Mouse (Mus musculus): ENCODE measurements around the gene Car3. TPM values are rescaled to one million over a fixed set of nuclear protein-coding genes. Genes with fewer than 3 reads are reported as not detected.

The Car3 gene
- polyA plus RNA-seq, 1 experiment from 2014 or later = 5.1 TPM

DNA sequence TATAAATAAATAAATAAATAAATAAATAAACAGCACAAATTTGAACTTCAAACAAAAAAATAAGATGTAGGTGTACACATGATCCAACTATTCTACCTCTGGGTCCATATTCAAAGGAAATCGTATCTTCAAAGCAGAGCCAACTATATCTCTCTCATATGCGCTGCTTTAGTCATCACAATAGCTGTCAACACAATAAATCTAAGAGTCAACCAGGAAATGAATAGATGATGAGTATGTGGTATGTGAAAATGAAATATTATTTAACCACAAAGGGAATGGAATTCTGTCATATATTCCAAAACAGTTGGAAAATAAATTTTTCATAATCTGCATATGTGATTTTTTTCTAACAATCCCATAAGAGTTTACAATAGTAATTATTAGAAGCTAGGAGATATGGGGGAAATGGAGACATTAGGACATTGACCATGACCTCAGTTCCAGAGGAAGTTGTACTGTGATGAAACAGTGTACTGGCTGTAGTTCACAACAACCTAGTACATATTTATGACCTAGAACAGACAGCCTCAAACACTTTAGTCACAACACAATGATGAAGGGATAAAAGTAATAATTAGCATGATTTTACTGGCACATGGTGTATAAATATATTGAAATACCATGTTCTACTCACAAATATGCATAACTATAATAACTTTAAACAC is 14.6 kb upstream of the Car3 start:
- no peaks in the 10 kb centered on the region for H3K36me3 ChIP-seq (ENCODE audit: control insufficient read depth, insufficient read depth, low read length)
- H3K27ac ChIP-seq (ENCODE audit: low read depth, low read length) = no peak overlapping the region
- DNase-seq (ENCODE audit: low spot score) (no peak), ATAC-seq (ENCODE audit: low FRiP score) (no peak)
- no peaks in the 10 kb centered on the region for H3K27me3 ChIP-seq (ENCODE audit: control insufficient read depth, insufficient read depth, low read length)
- no peaks in the 10 kb centered on the region for H3K4me1 ChIP-seq (replicated peaks; ENCODE audit: control insufficient read depth, insufficient read depth, low read length)
- no peak overlapping the region for H3K4me2 ChIP-seq (replicated peaks; ENCODE audit: low read depth, low read length)
- no peak overlapping the region for H3K9ac ChIP-seq (ENCODE audit: low read depth, low read length)
- WGBS = 92% methylated on average over 2 of the region's 2 CpGs
- H3K9me3 ChIP-seq (ENCODE audit: control insufficient read depth, low read length) = no peaks in the 10 kb centered on the region
- no peak overlapping the region for H3K4me3 ChIP-seq (ENCODE audit: low read depth, low read length)

DNA sequence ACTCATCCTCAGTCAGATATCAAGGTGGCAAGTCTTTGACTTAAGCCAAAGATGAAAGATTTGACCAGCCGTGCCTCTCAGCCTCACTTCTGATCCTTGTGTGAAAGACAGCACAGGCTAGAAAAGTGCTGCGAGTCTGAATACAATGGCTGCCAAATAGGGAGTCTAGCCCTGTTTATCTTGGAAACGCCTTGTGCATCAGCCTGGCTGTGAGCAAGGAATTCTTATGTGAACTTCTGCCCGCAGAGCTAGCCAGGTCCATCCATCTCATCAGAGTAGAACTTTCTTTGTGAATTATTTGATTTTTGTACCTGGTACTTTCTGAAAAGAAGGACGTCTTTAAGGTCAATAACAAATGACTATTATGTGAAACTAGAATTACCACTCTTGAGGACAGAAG is 9.3 kb upstream of the Car3 start:
- Histone ChIP-seq H3K9me3 (ENCODE audit: control insufficient read depth, low read length) (no peaks in the 10 kb centered on the region), H3K4me1 (replicated peaks; ENCODE audit: control insufficient read depth, insufficient read depth, low read length) (no peaks in the 10 kb centered on the region), H3K27me3 (ENCODE audit: control insufficient read depth, insufficient read depth, low read length) (no peaks in the 10 kb centered on the region), H3K9ac (ENCODE audit: low read depth, low read length) (no peak overlapping the region), H3K4me3 (ENCODE audit: low read depth, low read length) (no peak overlapping the region), H3K4me2 (replicated peaks; ENCODE audit: low read depth, low read length) (no peak overlapping the region), H3K36me3 (ENCODE audit: control insufficient read depth, insufficient read depth, low read length) (no peaks in the 10 kb centered on the region), H3K27ac (ENCODE audit: low read depth, low read length) (no peak overlapping the region)
- ATAC-seq (ENCODE audit: low FRiP score) = no peak
- WGBS = 84% methylated on average over 5 of the region's 5 CpGs
- no peak for DNase-seq (ENCODE audit: low spot score)

DNA sequence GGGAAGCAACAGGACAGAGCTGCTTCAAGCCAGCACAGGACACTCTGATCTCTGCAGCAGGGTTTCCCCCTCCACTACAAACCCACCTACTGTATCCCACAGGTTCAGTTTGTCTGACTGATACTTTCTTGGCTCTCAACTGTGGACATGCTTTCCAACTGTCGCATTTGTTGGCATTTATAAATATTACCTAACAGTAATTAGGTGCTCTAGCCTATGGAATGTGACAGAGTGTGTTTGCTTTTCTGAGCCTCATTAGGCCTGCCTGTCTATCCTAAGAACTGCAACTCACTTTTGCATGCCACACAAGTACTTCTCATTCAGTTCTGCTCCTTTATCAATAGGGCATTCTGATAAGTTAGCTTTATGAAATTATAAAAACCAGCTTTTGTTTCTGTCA is 8.9 kb upstream of the Car3 start:
- no peak for DNase-seq (ENCODE audit: low spot score)
- ATAC-seq (ENCODE audit: low FRiP score) = no peak

DNA sequence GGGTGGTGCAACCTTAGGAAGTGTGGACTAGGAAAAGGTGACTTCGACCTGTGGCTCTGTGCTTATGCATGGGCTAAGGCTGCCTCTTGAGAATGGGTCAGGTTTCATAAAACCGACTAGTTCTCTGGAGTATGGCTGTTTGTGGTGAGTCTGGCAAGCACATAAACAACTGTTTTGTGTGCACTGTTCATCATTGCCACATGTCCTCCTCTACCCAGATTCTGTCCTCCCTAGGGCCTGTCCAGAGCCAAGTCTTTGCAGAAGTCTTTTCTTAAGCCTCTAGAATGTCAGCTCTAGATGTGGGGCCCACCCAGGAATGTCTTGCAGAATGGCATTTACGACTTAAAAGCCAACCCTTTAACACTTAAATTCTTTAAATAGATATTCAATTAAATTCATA is 5.4 kb upstream of the Car3 start:
- ATAC-seq (ENCODE audit: low FRiP score) (no peak), DNase-seq (ENCODE audit: low spot score) (no peak)
- no peak overlapping the region for H3K4me2 ChIP-seq (replicated peaks; ENCODE audit: low read depth, low read length)
- H3K9ac ChIP-seq (ENCODE audit: low read depth, low read length) = no peak overlapping the region
- H3K9me3 ChIP-seq (ENCODE audit: control insufficient read depth, low read length) = no peaks in the 10 kb centered on the region
- no peak overlapping the region for H3K27ac ChIP-seq (ENCODE audit: low read depth, low read length)
- H3K36me3 ChIP-seq (ENCODE audit: control insufficient read depth, insufficient read depth, low read length) = no peaks in the 10 kb centered on the region
- no peaks in the 10 kb centered on the region for H3K27me3 ChIP-seq (ENCODE audit: control insufficient read depth, insufficient read depth, low read length)
- 86% methylated on average over 3 of the region's 3 CpGs for WGBS
- H3K4me1 ChIP-seq (replicated peaks; ENCODE audit: control insufficient read depth, insufficient read depth, low read length) = no peaks in the 10 kb centered on the region
- no peak overlapping the region for H3K4me3 ChIP-seq (ENCODE audit: low read depth, low read length)

More for the DNA sequence above, 8.9 kb upstream of the Car3 start:
- H3K36me3 ChIP-seq (ENCODE audit: control insufficient read depth, insufficient read depth, low read length) = no peaks in the 10 kb centered on the region
- H3K9ac ChIP-seq (ENCODE audit: low read depth, low read length) = no peak overlapping the region
- H3K4me3 ChIP-seq (ENCODE audit: low read depth, low read length) = no peak overlapping the region
- H3K4me2 ChIP-seq (replicated peaks; ENCODE audit: low read depth, low read length) = no peak overlapping the region
- H3K9me3 ChIP-seq (ENCODE audit: control insufficient read depth, low read length) = no peaks in the 10 kb centered on the region
- no peaks in the 10 kb centered on the region for H3K27me3 ChIP-seq (ENCODE audit: control insufficient read depth, insufficient read depth, low read length)
- no peaks in the 10 kb centered on the region for H3K4me1 ChIP-seq (replicated peaks; ENCODE audit: control insufficient read depth, insufficient read depth, low read length)
- WGBS = 88% methylated on average over 1 of the region's 1 CpGs
- H3K27ac ChIP-seq (ENCODE audit: low read depth, low read length) = no peak overlapping the region

DNA sequence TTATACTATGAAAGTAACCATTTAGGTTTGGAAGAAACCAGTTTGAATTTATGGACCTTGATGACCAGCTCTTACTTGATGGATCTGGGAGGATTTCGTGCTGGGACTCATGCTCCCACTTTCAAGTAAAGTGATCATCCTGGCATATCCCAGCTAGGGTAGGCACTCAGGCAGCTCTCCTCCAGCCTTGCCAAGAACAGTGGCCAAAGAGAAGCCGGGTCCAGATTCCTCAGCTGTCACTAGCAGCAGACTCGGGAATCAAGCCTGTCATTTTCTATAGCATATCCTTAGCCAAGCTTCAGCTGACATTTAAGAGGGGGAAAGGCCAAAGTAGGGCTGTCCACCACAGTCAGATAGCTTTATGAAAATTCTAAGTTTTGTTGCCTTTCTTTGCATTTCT is 3.0 kb upstream of the Car3 start:
- WGBS = 85% methylated on average over 3 of the region's 3 CpGs
- Histone ChIP-seq H3K9me3 (ENCODE audit: control insufficient read depth, low read length) (no peaks in the 10 kb centered on the region), H3K4me3 (ENCODE audit: low read depth, low read length) (no peak overlapping the region), H3K27me3 (ENCODE audit: control insufficient read depth, insufficient read depth, low read length) (no peaks in the 10 kb centered on the region), H3K4me1 (replicated peaks; ENCODE audit: control insufficient read depth, insufficient read depth, low read length) (0 out of 2 replicates have a peak, but pooled peaks cover 2% of the 10 kb centered on the region), H3K9ac (ENCODE audit: low read depth, low read length) (no peak overlapping the region), H3K36me3 (ENCODE audit: control insufficient read depth, insufficient read depth, low read length) (no peaks in the 10 kb centered on the region), H3K27ac (ENCODE audit: low read depth, low read length) (no peak overlapping the region), H3K4me2 (replicated peaks; ENCODE audit: low read depth, low read length) (no peak overlapping the region)
- DNase-seq (ENCODE audit: low spot score) (no peak), ATAC-seq (ENCODE audit: low FRiP score) (no peak)

DNA sequence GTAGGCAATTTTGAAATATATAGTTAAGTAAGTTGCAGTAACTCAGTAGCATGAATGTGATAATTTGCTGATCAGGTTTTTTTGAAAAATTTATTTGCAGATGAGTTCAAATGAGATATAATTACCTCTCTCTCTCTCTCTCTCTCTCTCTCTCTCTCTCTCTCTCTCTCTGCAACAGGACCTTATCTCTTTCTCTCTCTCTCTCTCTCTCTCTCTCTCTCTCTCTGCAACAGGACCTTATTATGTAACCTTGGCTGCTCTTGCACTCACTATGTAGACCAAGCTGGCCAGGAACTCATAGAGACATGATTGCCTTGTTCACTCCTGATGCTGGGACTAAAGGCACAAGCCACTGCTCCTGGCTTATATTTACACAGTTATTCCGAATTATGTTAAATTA is 2.1 kb upstream of the Car3 start:
- H3K9ac ChIP-seq (ENCODE audit: low read depth, low read length) = no peak overlapping the region
- no peak overlapping the region for H3K27ac ChIP-seq (ENCODE audit: low read depth, low read length)
- 88% methylated on average over 1 of the region's 1 CpGs for WGBS
- H3K4me1 ChIP-seq (replicated peaks; ENCODE audit: control insufficient read depth, insufficient read depth, low read length) = 0 out of 2 replicates have a peak, but pooled peaks cover 2% of the 10 kb centered on the region
- no peaks in the 10 kb centered on the region for H3K9me3 ChIP-seq (ENCODE audit: control insufficient read depth, low read length)
- ATAC-seq (ENCODE audit: low FRiP score) (no peak), DNase-seq (ENCODE audit: low spot score) (no peak)
- H3K4me3 ChIP-seq (ENCODE audit: low read depth, low read length) = no peak overlapping the region
- H3K36me3 ChIP-seq (ENCODE audit: control insufficient read depth, insufficient read depth, low read length) = no peaks in the 10 kb centered on the region
- no peaks in the 10 kb centered on the region for H3K27me3 ChIP-seq (ENCODE audit: control insufficient read depth, insufficient read depth, low read length)
- H3K4me2 ChIP-seq (replicated peaks; ENCODE audit: low read depth, low read length) = no peak overlapping the region

DNA sequence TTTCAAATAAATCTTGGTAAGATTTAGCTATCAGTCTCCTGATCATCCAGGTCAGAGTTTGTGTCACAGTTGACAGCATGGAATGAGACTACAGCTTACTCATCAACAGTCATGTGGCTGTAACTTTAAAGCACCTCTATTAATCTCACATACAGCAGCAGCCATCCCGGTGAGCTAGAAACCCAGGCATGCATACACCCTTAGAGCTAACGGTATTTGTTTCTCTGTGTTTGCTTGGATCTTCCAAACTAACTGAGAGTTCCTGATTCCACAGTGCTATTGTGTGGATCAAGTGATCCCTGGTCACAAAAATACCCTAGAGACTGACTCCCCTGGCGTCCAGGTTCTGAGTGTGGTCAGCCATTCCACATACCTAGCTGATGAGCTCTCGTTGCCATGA is 1.5 kb upstream of the Car3 start:
- ATAC-seq (ENCODE audit: low FRiP score) (no peak), DNase-seq (ENCODE audit: low spot score) (peak; percentile 10)
- H3K9ac ChIP-seq (ENCODE audit: low read depth, low read length) = no peak overlapping the region
- no peak overlapping the region for H3K4me3 ChIP-seq (ENCODE audit: low read depth, low read length)
- H3K36me3 ChIP-seq (ENCODE audit: control insufficient read depth, insufficient read depth, low read length) = no peaks in the 10 kb centered on the region
- H3K4me1 ChIP-seq (replicated peaks; ENCODE audit: control insufficient read depth, insufficient read depth, low read length) = 0 out of 2 replicates have a peak, but pooled peaks cover 2% of the 10 kb centered on the region
- H3K9me3 ChIP-seq (ENCODE audit: control insufficient read depth, low read length) = no peaks in the 10 kb centered on the region
- WGBS = 24% methylated on average over 4 of the region's 4 CpGs
- H3K27me3 ChIP-seq (ENCODE audit: control insufficient read depth, insufficient read depth, low read length) = no peaks in the 10 kb centered on the region
- H3K4me2 ChIP-seq (replicated peaks; ENCODE audit: low read depth, low read length) = no peak overlapping the region
- no peak overlapping the region for H3K27ac ChIP-seq (ENCODE audit: low read depth, low read length)

DNA sequence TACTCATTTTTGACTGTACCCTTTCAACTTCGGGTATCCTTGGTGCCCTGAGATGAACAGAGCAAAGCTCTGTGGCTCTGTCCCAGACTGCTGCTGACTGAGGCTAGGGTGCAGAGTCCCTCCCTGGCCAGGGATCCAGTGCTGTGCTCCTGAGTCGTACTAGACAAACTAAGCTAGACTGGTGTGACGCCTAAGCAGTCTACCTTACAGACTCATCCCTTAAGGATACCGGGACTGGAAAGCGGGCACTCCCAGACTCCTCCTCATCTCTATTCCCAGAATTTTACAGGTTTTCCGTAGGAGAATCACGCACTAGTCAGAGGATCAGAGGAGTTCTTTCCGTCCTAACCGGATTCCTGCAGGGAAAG is 674 bp upstream of the Car3 start:
- Histone ChIP-seq H3K27me3 (ENCODE audit: control insufficient read depth, insufficient read depth, low read length) (no peaks in the 10 kb centered on the region), H3K9ac (ENCODE audit: low read depth, low read length) (peak overlapping the region; percentile 65), H3K4me2 (replicated peaks; ENCODE audit: low read depth, low read length) (peak overlapping the region; percentile 81), H3K27ac (ENCODE audit: low read depth, low read length) (no peak overlapping the region), H3K4me1 (replicated peaks; ENCODE audit: control insufficient read depth, insufficient read depth, low read length) (0 out of 2 replicates have a peak, but pooled peaks cover 2% of the 10 kb centered on the region), H3K36me3 (ENCODE audit: control insufficient read depth, insufficient read depth, low read length) (no peaks in the 10 kb centered on the region), H3K4me3 (ENCODE audit: low read depth, low read length) (peak overlapping the region; percentile 44), H3K9me3 (ENCODE audit: control insufficient read depth, low read length) (no peaks in the 10 kb centered on the region)
- ATAC-seq (ENCODE audit: low FRiP score) (peak; percentile 88), DNase-seq (ENCODE audit: low spot score) (no peak)
- WGBS = 1% methylated on average over 9 of the region's 9 CpGs

DNA sequence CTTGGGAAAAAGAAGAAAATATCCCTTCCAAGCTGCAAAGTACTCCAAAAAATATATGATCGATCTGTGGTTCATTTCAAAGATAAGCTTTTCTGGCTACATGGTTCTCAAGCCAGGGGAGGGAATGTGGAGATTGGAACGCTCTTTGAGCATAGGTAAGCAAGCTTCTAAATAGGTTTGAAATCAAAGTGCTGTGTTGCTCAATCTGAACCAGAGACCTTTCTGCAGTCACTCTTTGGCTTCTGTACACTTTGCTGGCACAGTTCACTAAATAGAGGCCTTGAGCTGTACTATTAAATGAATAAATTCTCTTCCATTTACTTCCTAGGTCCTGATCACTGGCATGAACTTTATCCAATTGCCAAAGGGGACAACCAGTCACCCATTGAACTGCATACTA is 610 bp downstream of the Car3 start:
- 88% methylated on average over 2 of the region's 2 CpGs for WGBS
- no peak overlapping the region for H3K9ac ChIP-seq (ENCODE audit: low read depth, low read length)

More for the DNA sequence above, 610 bp downstream of the Car3 start:
- 0 out of 2 replicates have a peak, but pooled peaks cover 2% of the 10 kb centered on the region for H3K4me1 ChIP-seq (replicated peaks; ENCODE audit: control insufficient read depth, insufficient read depth, low read length)
- H3K4me2 ChIP-seq (replicated peaks; ENCODE audit: low read depth, low read length) = no peak overlapping the region
- no peak for DNase-seq (ENCODE audit: low spot score)
- no peak for ATAC-seq (ENCODE audit: low FRiP score)
- H3K4me3 ChIP-seq (ENCODE audit: low read depth, low read length) = no peak overlapping the region
- H3K9me3 ChIP-seq (ENCODE audit: control insufficient read depth, low read length) = no peaks in the 10 kb centered on the region
- H3K27me3 ChIP-seq (ENCODE audit: control insufficient read depth, insufficient read depth, low read length) = no peaks in the 10 kb centered on the region
- H3K36me3 ChIP-seq (ENCODE audit: control insufficient read depth, insufficient read depth, low read length) = no peaks in the 10 kb centered on the region
- no peak overlapping the region for H3K27ac ChIP-seq (ENCODE audit: low read depth, low read length)

Data from hindbrain, embryonic 11.5 days (tissue).